Mouse (Mus musculus): ENCODE results near the gene Cct6b. TPM values are rescaled to one million over a fixed set of nuclear protein-coding genes. Genes with fewer than 3 reads are reported as not detected.

The Cct6b gene
- under 1 TPM; 0.30 to 0.78 TPM for total RNA-seq (2023)

DNA sequence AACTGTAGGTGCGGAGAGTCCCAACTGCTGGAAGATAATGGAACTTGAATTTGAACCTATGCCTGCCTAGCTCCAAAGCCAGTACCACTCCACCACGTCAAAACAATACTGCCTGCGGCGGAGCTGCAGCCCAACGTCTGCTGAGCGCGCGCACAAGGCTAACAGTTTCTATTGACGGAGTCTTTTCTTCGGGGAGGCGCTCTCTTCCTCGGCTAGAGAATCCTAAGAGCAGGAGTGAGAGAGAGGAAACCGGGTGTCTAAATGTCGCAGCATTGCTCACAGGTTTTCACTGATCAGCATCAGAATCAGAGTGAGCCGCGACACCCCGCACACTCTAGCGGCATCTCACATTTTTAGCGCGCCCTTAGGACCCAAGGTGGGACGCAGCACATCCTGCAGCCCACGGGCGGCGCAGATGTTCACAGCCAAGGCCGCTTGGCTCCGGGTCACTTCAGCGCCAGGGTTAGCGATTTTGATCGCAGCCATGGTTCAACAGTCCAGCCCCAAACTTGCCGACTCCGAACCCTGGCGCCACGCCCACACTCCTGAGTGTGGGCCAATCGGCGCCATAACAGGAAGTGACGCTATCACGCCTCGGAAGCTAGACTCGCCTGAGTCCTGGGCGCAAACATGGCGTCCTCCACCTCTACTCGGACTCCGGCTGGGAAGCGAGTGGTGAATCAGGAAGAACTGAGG lies at the start of gene Cct6b, which contains the start of gene Zfp830:
Gene Cct6b (minus strand): TSS at position 580 of the 696 bp plus-strand sequence.
Gene Zfp830 (plus strand): TSS at position 604 of the 696 bp plus-strand sequence.

DNA sequence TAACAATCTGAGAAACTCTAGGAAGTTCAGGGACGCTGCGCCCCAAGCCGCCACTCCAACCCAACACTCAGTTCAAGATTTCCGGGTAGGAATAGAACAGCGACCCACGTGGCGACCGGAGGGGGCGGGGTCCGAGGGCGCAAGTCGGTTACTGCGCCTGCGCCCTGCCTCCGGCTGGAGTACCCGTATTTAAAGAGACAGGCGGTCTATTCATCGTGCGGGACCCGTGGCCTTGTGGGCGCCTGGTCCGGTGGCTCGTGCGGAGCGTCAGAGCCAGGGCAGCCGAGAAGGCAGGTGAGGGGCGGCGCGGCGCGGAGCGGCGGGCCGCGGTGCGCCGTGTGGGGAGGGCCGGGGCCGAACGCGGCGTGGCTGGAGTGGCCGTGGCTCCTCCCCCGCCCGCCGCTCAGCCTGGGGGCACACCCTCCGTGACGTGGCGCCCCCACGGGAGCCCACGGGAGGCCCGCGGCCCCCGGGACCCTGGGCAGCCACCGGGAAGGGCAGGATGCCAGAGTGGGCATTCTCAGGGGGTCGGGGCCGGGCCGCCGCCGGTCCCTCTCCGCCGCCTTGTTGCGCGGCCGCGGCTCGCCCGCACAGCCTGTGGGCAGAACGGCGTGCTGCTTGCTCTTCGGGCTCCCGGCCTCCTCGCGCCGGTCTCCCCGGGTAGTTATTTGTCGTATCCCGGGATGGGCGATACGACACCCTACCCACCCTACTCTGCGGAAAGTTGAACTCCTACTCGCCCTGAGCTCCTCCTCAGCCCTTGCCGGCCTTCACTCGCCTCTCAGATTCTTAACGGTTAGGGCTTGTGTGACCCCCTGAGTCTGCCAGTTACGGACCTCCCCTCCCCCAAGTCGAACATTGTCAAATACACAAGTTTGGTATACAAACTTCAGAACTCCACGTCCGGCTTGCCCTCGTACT lies 17.1 kb upstream of the Cct6b start, which contains the start of gene Lig3:
Gene Lig3 (plus strand): TSS at position 126 of the 921 bp plus-strand sequence.

Other genes starting within 250 kb of the Cct6b start
- 10 to 100 TPM; 37.0 to 44.1 TPM for gene Zfp830, start within 50 bp of the Cct6b start, total RNA-seq (2023)
- gene Lig3, start 16.8 kb upstream of the Cct6b start, total RNA-seq (2023), result 10 to 100 TPM; 29.8 to 35.5 TPM
- 10 to 100 TPM; 24.2 to 24.5 TPM for gene Rffl, start 106.9 kb upstream of the Cct6b start, total RNA-seq (2023)
- gene Rad51d, start 126.3 kb upstream of the Cct6b start, total RNA-seq (2023), result 10 to 100 TPM; 26.0 to 28.6 TPM
- not detected for gene Fndc8, start 127.8 kb upstream of the Cct6b start, total RNA-seq (2023)
- gene Nle1, start 144.1 kb upstream of the Cct6b start, total RNA-seq (2023), result 10 to 100 TPM; 64.0 to 79.8 TPM
- gene Unc45b, start 146.2 kb upstream of the Cct6b start, total RNA-seq (2023), result not detected
- 10 to 100 TPM; 15.7 to 28.6 TPM for gene Slfn5, start 187.0 kb upstream of the Cct6b start, total RNA-seq (2023)
- 10 to 100 TPM; 18.8 to 32.2 TPM for gene Slfn9, start 227.5 kb upstream of the Cct6b start, total RNA-seq (2023)

All from B cell, adult 67 days (primary cell).